Mouse (Mus musculus): ENCODE measurements around the gene Srp14.

DNA sequence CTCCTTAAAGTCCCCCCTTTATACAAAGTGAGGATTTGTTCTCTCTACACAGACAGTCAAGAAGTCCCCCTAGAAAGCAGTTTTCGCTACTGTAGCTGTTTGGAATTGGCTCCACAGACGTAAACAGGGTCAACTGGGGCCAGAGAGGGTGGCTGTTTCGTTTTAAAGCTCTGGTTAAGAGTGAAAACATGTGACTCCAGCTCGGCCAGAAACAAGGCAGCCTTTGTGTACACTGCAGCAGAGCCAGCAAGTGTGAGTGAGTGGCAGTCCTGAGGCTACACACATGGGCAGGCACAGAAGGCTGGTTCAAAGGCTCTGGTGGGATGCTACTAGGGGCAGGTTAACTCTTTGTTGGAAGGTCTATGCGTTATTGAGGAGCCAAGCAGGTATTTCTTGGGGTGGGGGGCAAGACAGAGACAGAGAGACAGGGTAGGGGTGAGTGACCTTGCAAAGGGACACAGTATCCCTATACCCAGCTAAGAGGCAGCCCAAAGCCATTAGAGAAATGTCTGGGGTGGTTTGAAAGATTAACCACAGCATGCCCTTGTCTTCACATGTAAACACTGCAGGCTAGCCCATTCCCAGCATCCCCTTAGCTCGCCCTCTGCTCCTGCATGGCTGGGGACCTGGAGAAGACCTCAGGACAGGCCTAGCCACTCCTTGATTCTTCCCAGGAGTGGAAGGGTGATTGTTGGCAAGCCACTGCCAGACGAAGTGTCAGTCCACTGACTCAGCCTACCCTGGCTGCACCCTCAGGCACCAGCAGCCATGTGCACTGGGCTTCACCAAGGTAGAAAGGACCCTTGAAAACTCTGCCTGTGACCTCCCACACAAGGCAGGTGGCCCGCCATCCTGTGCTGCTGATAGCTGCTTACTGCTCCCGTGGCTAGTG is 40.8 kb upstream of the Srp14 start:
- no peak for TF ChIP-seq CTCF (IDR thresholded peaks at IDR 0.05)
- 0 out of 2 replicates have a peak, but pooled peaks have one; percentile 19 for TF ChIP-seq POLR2A (IDR thresholded peaks at IDR 0.05; ENCODE audit: insufficient read depth, low read depth, low read length)
- TF ChIP-seq EP300 (IDR thresholded peaks at IDR 0.05; ENCODE audit: insufficient read depth, low read depth, low read length), result peak; percentile 81; the same call in 1 of the 2 replicates
